Mouse (Mus musculus) embryo, embryonic 10.5 days (tissue): ENCODE measurements at regions not wholly inside any gene's neighbourhood (a gene's known extent, or its start where the extent isn't known, plus 50 kb on each side); places are given as distances from the start of the nearest gene placed in this dataset.

Source experiments
- DNase-seq: peaks from one replicate; pipeline ENCODE4 v3.0.0-alpha.2; 2015; ENCODE audit warnings: low spot score

DNA sequence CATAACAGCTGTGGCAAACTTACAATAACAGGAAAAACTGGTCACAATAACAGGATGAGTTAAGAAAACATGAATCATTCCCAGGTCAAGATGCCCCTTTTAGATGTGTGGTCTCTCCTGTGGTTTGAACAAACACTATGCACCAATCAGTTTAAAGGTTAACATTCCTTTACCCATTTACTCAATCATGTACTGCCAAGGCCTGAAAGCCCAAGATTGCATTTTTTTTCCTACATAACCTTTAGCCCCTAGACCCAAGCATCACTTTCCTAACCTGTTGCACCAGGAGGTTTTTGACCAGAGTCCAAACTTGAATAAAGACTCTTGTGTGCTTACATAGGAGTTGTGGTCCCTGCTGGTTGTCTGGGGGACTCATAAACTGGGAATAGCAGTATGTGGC is 78.3 kb downstream of the Gpr143 start:
- peak; percentile 0 for DNase-seq
